Mouse (Mus musculus) CH12.LX (cell line): ENCODE measurements around the gene Epha3.

Experiments used
- CTCF ChIP-seq, 2 experiments: IDR thresholded peaks in 1 of 2; conservative IDR thresholded peaks in 1 of 2; 2 replicates each; pipeline ENCODE4 v1.5.1; 2011 to 2012; ENCODE audit warnings: low read depth in 2 of 2, low read length in 2 of 2, improper control_type of control experiment in 1 of 2, inconsistent platforms in 1 of 2, mild to moderate bottlenecking in 1 of 2, moderate library complexity in 1 of 2
- EP300 ChIP-seq: IDR thresholded peaks from 2 replicates; pipeline ENCODE4 v1.6.1; 2011; ENCODE audit warnings: low read length, improper control_type of control experiment
- GABPA ChIP-seq: IDR thresholded peaks from 2 replicates; pipeline ENCODE4 v1.6.1; 2012; ENCODE audit warnings: low read depth, low read length, improper control_type of control experiment, inconsistent platforms; ENCODE audit not compliant: insufficient replicate concordance
- JUN ChIP-seq: IDR thresholded peaks from 2 replicates; pipeline ENCODE4 v1.6.1; 2011; ENCODE audit warnings: low read depth, mild to moderate bottlenecking, low read length, improper control_type of control experiment, moderate library complexity; ENCODE audit not compliant: insufficient read depth
- KAT2A ChIP-seq: IDR thresholded peaks from 2 replicates; pipeline ENCODE4 v1.6.1; 2012; ENCODE audit warnings: low read length, improper control_type of control experiment, inconsistent platforms; ENCODE audit not compliant: insufficient replicate concordance
- MAX ChIP-seq: IDR thresholded peaks from 2 replicates; pipeline ENCODE4 v1.6.1; 2011; ENCODE audit warnings: low read length, improper control_type of control experiment
- MAZ ChIP-seq: IDR thresholded peaks from 2 replicates; pipeline ENCODE4 v1.6.1; 2012; ENCODE audit warnings: low read depth, mild to moderate bottlenecking, inconsistent platforms, low read length, improper control_type of control experiment, moderate library complexity
- POLR2A ChIP-seq: IDR thresholded peaks from 2 replicates; pipeline ENCODE4 v1.6.1; 2011; ENCODE audit warnings: low read depth, mild to moderate bottlenecking, improper control_type of control experiment, low read length
- POLR2AphosphoS2 ChIP-seq: IDR thresholded peaks from 2 replicates; pipeline ENCODE4 v1.6.1; 2011; ENCODE audit warnings: low read depth, low read length, improper control_type of control experiment
- RCOR1 ChIP-seq: conservative IDR thresholded peaks from 2 replicates; pipeline ENCODE4 v1.6.1; 2012; ENCODE audit warnings: low read depth, mild to moderate bottlenecking, inconsistent platforms, low read length, improper control_type of control experiment

DNA sequence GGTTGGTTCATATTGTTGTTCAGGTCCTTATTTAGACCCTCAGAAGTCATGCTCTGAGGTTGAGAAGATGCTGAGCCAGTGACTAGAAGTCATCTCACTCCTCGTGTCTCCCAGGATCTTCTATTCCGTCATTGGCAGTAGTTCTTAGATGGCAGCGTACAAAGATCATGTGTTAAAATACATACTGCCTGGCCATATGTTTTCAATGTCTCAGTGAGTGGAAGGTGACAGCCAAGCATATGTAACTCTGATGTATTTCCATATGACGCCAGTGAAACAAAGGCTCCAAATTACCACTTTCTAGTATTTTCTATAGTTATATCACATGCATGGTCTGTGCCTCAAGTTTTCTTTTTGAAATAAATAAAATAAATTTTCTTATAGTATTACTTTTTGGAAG is 146.7 kb downstream of the Epha3 start:
- no peak for TF ChIP-seq POLR2AphosphoS2
- TF ChIP-seq POLR2A, result no peak
- no peak for TF ChIP-seq CTCF (conservative IDR thresholded peaks at IDR 0.05 in 1 of 2, IDR thresholded peaks at IDR 0.05 in 1 of 2; ENCODE audit: low read depth in 2 of 2, low read length in 2 of 2)
- TF ChIP-seq KAT2A, result no peak
- no peak for TF ChIP-seq JUN
- no peak for TF ChIP-seq MAX
- TF ChIP-seq GABPA, result no peak
- no peak for TF ChIP-seq EP300
- no peak for TF ChIP-seq RCOR1
- TF ChIP-seq MAZ, result no peak
